Comparison of ENCODE assay signal across 14 mouse cellular contexts in genomic region chr6:63877088-63877764, GRCm38 (mm10).
DNase-seq lines count a peak whose midpoint lies in the region; ATAC-seq and TF ChIP-seq lines count a peak whose summit lies in the region.
"Had no signal": no experiment of that assay in that cellular context is flagged by ENCODE, and none has a peak within 500 bp of the region (broad histone marks: within the 10 kb centered on the region; RNA-seq: fewer than 3 reads in every experiment).

No protein-coding gene starts in this region.

- H3K4me1 ChIP-seq in embryonic facial prominence, embryonic 11.5 days (ENCODE audit: control insufficient read depth, insufficient read depth, low read length): no peaks in the 10 kb centered on the region
- no peaks in the 10 kb centered on the region for H3K4me1 ChIP-seq in embryonic facial prominence, embryonic 10.5 days
- peaks cover 8% of the 10 kb centered on the region for H3K4me1 ChIP-seq in forebrain, embryonic 16.5 days (replicated peaks; ENCODE audit: control insufficient read depth, insufficient read depth, low read length)
- peaks cover 18% of the 10 kb centered on the region for H3K4me1 ChIP-seq in midbrain, embryonic 13.5 days (replicated peaks)
- H3K4me1 ChIP-seq in lung, adult 2 months (ENCODE audit: control insufficient read depth, insufficient read depth, low read length): no peaks in the 10 kb centered on the region
- H3K4me1 ChIP-seq: heart, embryonic 12.5 days had no signal

- no peak overlapping the region for H3K4me3 ChIP-seq in embryonic facial prominence, embryonic 11.5 days (ENCODE audit: low read depth, low read length)
- H3K4me3 ChIP-seq in embryonic facial prominence, embryonic 10.5 days: no peak overlapping the region
- no peak overlapping the region for H3K4me3 ChIP-seq in forebrain, embryonic 16.5 days (replicated peaks; ENCODE audit: low read length)
- no peak overlapping the region for H3K4me3 ChIP-seq in midbrain, embryonic 13.5 days (replicated peaks)
- no peak overlapping the region for H3K4me3 ChIP-seq in lung, adult 2 months (replicated peaks; ENCODE audit: extremely low read depth, low read depth, low read length)
- H3K4me3 ChIP-seq: erythroblast, embryonic 14.5 days; heart, embryonic 12.5 days had no signal

- TF ChIP-seq CTCF in lung, adult 2 months (IDR thresholded peaks at IDR 0.05; ENCODE audit: insufficient read depth, low read length): no peak

- WGBS in embryonic facial prominence, embryonic 11.5 days: 78% methylated on average over 3 of the region's 3 CpGs
- WGBS in embryonic facial prominence, embryonic 10.5 days: 84% methylated on average over 3 of the region's 3 CpGs
- 9% methylated on average over 3 of the region's 3 CpGs for WGBS in forebrain, embryonic 16.5 days
- WGBS in midbrain, embryonic 13.5 days: 30% methylated on average over 3 of the region's 3 CpGs
- whole genome bisulfite sequencing in lung, adult 2 months: 61% methylated on average over 3 of the region's 3 CpGs

- no peaks in the 10 kb centered on the region for H3K27me3 ChIP-seq in embryonic facial prominence, embryonic 11.5 days (ENCODE audit: control insufficient read depth, insufficient read depth, low read length)
- H3K27me3 ChIP-seq in embryonic facial prominence, embryonic 10.5 days (replicated peaks; ENCODE audit: low read depth, poor library complexity, severe bottlenecking): no peaks in the 10 kb centered on the region
- H3K27me3 ChIP-seq in forebrain, embryonic 16.5 days (replicated peaks; ENCODE audit: control insufficient read depth, insufficient read depth, low read length): no peaks in the 10 kb centered on the region
- H3K27me3 ChIP-seq in midbrain, embryonic 13.5 days: no peaks in the 10 kb centered on the region
- H3K27me3 ChIP-seq: heart, embryonic 12.5 days had no signal

- no peak for ATAC-seq in embryonic facial prominence, embryonic 11.5 days (replicated peaks; ENCODE audit: insufficient number of reproducible peaks, low FRiP score, low TSS enrichment, low read depth)
- ATAC-seq in forebrain, embryonic 16.5 days: peak; percentile 94
- peak; percentile 94 for ATAC-seq in midbrain, embryonic 13.5 days

- H3K9me3 ChIP-seq in embryonic facial prominence, embryonic 11.5 days (replicated peaks; ENCODE audit: control insufficient read depth, low read length): no peaks in the 10 kb centered on the region
- H3K9me3 ChIP-seq in embryonic facial prominence, embryonic 10.5 days: no peaks in the 10 kb centered on the region
- no peaks in the 10 kb centered on the region for H3K9me3 ChIP-seq in forebrain, embryonic 16.5 days (ENCODE audit: control insufficient read depth, low read length)
- no peaks in the 10 kb centered on the region for H3K9me3 ChIP-seq in midbrain, embryonic 13.5 days
- H3K9me3 ChIP-seq: heart, embryonic 12.5 days had no signal

- H3K4me2 ChIP-seq in embryonic facial prominence, embryonic 11.5 days (ENCODE audit: low read depth, low read length): no peak overlapping the region
- H3K4me2 ChIP-seq in forebrain, embryonic 16.5 days (ENCODE audit: low read length): no peak overlapping the region; the same call in 1 of the 2 replicates
- H3K4me2 ChIP-seq in midbrain, embryonic 13.5 days (replicated peaks): no peak overlapping the region
- H3K4me2 ChIP-seq: heart, embryonic 12.5 days had no signal

- DNase-seq in embryonic facial prominence, embryonic 11.5 days (ENCODE audit: low spot score): peak; percentile 19
- no peak for DNase-seq in embryonic facial prominence, embryonic 10.5 days (ENCODE audit: low spot score)
- peak; percentile 2 for DNase-seq in R1 (ENCODE audit: low read depth, low spot score)
- no peak for DNase-seq in spleen, postnatal 4 days (ENCODE audit: low spot score in 2 of 2)
- DNase-seq in frontal cortex, postnatal 25 days (ENCODE audit: low spot score in 2 of 2): no peak
- DNase-seq in lung, adult 2 months: no peak
- DNase-seq: cerebellum, postnatal 36 days; gastrocnemius, postnatal 10 days; spleen, adult 18-20 months; thymus, adult 18-20 months had no signal

- H3K9ac ChIP-seq in embryonic facial prominence, embryonic 11.5 days (replicated peaks; ENCODE audit: low read length): no peak overlapping the region
- no peak overlapping the region for H3K9ac ChIP-seq in forebrain, embryonic 16.5 days (replicated peaks; ENCODE audit: low read depth, low read length)
- no peak overlapping the region for H3K9ac ChIP-seq in midbrain, embryonic 13.5 days (replicated peaks)
- H3K9ac ChIP-seq: heart, embryonic 12.5 days had no signal

- no peak overlapping the region for H3K27ac ChIP-seq in embryonic facial prominence, embryonic 11.5 days (replicated peaks; ENCODE audit: low read depth, low read length)
- H3K27ac ChIP-seq in embryonic facial prominence, embryonic 10.5 days (replicated peaks): no peak overlapping the region
- no peak overlapping the region; the same call in 1 of the 2 replicates for H3K27ac ChIP-seq in forebrain, embryonic 16.5 days (ENCODE audit: low read length)
- peak overlapping the region; percentile 72; the same call in 1 of the 2 replicates for H3K27ac ChIP-seq in midbrain, embryonic 13.5 days

- no peak for TF ChIP-seq POLR2A in lung, adult 2 months (IDR thresholded peaks at IDR 0.05; ENCODE audit: borderline replicate concordance, extremely low read depth, low read depth, low read length)

- H3K36me3 ChIP-seq in embryonic facial prominence, embryonic 11.5 days (replicated peaks; ENCODE audit: control insufficient read depth, insufficient read depth, low read depth, low read length): no peaks in the 10 kb centered on the region
- no peaks in the 10 kb centered on the region for H3K36me3 ChIP-seq in embryonic facial prominence, embryonic 10.5 days (replicated peaks)
- H3K36me3 ChIP-seq in forebrain, embryonic 16.5 days (ENCODE audit: control insufficient read depth, insufficient read depth): no peaks in the 10 kb centered on the region
- no peaks in the 10 kb centered on the region for H3K36me3 ChIP-seq in midbrain, embryonic 13.5 days
- H3K36me3 ChIP-seq: heart, embryonic 12.5 days had no signal

Comparison
In these comparisons a context has a peak if more than half of its experiments do, and no peak if none do; other contexts are left out.
1. DNase-seq: peak in embryonic facial prominence, embryonic 11.5 days (single experiment) and R1 (single experiment); none in embryonic facial prominence, embryonic 10.5 days (single experiment), spleen, postnatal 4 days (0 of 2), frontal cortex, postnatal 25 days (0 of 2) and lung, adult 2 months (single experiment).